Mouse (Mus musculus) hindlimb bud, embryonic 11.5 days (tissue): ENCODE measurements around the gene Lce1e.
"Not testable (repeated sequence)": the region's sequence is repeated elsewhere in the genome, so short reads cannot be mapped to it uniquely, and the experiment has no call there.

Experiments
- DNase-seq: peaks from one replicate; pipeline ENCODE4 v3.0.0-alpha.2; 2012; ENCODE audit warnings: low read depth, low spot score; ENCODE audit errors: extremely low spot score

Gene Lce1e

DNA sequence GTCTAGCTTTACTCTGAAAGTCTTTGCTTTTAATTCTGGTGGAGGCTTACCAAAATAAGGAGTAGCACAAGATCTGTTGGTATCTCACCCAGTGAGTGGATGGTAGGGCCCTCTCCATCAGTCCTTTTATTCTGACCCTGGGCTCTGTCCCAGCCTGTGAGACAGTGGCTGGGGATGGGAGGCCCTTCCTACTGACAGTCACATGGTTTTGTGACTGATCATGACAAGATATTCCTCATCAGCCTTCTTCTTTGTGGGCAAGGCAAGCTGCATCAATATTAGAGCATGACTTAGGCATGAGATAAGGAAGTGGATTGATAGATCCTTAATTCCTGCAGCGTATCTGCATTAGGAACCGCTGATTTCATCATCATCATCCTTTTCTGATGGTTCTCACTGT lies at the start of gene Lce1e:
TSS of gene Lce1e (minus strand) at position 101 of the 400 bp plus-strand sequence.
- DNase-seq: no peak

DNA sequence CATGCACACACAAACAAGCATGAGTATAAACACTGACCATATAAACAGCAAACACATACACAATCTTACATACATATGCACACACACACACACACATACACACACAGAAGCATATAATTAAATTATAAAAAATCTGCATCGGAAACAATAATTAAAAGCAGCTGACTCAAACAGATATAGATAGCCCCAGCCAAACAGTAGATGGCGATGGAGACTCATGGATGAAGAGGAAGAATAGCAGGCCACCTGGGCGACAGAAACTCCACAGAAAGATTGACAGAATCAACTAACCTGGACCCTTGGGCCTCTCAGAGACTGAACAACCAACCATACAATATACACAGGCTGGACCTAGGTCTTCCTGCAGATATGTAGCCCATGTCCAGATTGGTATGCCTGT lies 44.3 kb upstream of the Lce1e start:
- no peak for DNase-seq

DNA sequence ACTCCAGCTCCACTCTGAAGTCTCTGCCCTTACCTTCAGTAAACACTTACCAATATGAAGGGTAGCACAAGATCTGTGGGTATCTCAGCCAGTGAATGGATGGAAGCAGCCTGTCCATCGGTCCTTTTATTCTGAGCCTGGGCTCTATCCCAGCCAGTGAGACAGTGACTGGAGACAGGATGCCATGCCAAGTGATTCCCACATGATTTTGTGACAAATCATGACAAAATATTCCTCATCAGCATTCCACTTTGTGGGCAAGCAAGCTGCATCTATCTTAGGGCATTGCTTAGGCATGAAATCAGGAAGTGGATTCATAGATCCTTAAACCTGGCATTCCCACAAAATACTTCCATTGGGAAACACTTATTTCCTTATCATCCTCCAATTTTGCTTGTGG lies 43.4 kb upstream of the Lce1e start, which contains the start of gene Lce1g:
TSS of gene Lce1g (minus strand) at position 101 of the 400 bp plus-strand sequence.
- no peak for DNase-seq

DNA sequence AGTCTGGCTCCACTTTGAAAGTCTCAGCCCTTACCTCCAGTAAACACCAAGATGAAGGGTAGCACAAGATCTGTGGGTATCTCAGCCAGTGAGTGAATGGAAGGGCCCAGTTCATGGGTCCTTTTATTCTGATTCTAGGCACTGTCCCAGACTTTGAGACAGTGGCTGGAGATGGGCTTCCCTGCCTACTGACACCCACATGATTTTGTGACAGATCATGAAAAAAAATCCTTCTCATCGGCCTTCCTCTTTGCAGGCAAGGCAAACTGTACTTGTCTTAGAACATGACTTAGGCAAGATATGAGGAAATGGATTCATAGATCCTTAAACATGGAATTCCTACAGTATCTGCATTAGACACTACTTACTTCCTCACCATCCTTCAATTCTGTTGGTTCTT lies 30.1 kb upstream of the Lce1e start, which contains the start of gene Gm38119:
TSS of gene Gm38119 (minus strand) at position 101 of the 400 bp plus-strand sequence.
- DNase-seq: no peak

DNA sequence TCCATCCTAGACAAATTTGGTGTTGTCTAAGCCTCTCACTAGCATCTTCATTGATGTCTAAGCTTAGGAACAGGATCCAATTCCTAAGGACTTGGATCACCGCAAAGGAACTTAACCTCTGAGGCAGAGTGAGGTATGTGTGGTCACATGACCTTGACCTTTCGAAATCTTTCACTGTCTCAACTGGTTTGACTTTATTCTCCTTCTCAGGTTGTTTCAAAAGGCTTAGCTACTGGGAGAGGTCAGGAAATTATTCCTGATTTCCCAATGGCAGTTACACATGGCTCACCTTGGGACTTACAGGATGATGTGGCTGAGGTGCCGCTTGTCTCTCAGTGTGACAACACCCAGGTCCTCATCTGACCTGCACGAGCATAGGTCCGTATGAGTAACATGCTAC lies 13.8 kb upstream of the Lce1e start:
- no peak for DNase-seq

DNA sequence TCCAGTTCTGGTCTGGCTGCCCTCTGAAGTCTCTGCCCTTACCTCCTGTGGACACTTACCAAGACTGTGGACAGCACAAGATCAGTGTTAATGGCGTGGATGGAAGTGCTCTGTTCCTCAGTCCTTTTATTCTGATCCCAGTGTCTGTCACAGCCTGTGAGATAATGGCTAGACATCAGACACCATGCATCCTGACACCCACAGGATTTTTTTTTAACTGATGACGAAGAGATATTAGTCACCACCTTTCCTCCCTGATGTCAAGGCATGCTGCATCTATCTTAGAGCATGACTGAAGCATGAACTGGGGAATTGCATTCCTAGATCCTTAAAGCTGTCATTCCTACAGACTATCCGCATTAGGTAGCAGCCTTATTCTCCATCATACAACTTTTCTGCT lies 11.4 kb upstream of the Lce1e start, which contains the start of gene Lce1f:
TSS of gene Lce1f (minus strand) at position 101 of the 400 bp plus-strand sequence.
- no peak for DNase-seq

DNA sequence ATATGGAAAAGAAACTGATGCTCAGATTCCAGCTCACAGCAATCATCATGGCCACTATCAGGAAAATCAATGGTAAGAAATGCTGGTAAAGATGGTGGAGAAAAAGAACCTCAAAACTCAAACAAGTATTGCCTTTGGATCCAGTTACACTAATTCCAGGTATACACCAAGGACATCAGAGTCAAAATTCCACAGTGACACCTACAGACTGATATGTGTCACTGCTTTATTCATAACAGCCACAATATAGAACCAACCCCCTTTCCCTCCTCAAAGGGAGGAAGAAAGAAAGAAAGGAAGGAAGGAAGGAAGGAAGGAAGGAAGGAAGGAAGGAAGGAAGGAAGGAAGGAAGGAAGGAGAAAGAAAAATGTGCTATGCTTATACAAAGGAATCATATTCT lies 6.2 kb upstream of the Lce1e start:
- DNase-seq: no peak

DNA sequence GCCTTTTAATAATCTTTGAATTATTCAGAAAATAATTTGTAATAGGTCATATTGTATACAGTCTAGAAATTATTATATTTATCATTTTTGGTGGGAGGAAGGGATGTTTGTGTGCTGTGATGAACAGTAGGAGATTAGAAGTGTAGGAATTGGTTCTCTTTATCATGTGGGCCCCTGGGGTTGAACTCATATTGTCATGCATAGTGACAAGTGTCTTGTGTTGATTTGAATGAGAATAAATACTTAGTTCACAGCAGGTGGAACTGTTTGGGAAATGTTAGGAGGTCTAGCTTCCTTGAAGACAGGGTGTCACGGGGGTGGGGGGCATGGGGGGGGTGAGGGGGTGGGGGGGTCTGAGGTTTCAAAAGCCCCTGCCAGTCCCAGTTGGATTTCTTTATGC lies 14.3 kb downstream of the Lce1e start:
- DNase-seq: no peak

DNA sequence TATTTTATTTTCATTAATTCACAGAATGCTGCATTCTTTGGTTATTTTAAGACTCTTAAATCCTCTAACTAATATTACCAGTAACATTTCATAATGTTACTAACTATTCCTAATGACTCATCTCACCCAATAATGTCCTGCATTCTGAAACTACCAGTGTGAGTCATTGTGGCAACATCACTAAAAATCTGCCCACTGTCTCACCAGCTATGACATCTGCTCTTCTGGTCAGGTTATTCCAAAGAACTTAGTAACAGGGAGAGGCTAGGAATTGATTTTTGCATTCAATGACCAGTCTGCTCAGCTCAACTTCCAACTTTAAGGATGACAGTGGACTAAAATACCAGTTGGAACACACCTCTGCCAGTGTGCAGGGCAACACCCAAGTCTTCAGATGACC lies 17.2 kb downstream of the Lce1e start:
- no peak for DNase-seq

DNA sequence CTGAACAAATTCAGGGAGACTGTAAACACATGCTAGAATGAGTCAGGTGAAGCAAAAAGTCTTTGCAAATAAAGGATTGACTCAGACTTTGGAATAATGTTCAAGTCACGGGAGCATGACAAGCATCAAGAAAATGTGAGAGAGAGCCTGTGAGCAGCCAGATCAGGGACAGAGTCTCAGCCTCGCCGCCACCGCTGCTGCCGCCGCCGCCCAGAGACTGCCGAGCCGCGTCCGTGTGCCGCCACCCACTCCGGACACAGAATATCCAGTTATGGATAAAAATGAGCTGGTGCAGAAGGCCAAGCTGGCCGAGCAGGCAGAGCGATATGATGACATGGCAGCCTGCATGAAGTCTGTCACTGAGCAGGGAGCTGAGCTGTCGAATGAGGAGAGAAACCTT lies 19.7 kb downstream of the Lce1e start:
- not testable (repeated sequence) for DNase-seq

DNA sequence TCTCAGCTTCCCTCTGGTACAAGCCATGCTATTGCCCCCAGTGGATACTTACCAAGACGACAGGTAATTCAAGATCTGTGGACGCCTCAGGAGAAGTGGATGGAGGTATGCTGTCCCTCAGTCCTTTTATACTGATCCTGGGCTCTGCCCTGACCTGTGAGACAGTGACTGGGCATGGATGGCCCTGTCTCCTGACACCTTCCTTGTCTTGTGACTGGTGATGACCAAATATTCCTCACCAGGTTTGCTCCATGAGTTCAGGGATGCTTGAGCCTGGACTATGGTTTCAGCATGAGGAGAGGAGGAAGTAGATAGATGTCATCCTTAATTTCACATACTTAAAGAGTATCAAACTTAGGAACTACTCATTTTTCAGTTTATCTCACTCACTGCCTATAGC lies 21.8 kb downstream of the Lce1e start, which contains the start of gene Lce1d:
TSS of gene Lce1d (minus strand) at position 101 of the 400 bp plus-strand sequence.
- no peak for DNase-seq

DNA sequence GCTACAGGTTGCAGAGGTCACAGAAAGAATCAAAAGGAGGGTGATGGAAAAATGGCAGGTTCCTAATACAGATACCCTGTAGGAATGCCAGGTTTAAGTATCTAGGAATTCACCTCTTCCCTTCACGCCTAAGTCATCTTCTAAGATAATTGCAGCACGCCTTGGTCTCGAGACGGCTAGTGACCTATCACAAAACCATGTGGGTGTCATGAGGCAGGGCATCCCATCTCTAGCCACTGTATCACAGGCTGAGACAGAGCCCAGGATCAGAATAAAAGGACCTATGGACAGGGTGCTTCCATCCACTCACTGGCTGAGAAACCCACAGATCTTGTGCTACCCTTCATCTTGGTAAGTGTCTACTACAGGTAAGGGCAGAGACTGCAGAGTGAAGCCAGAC lies 29.9 kb downstream of the Lce1e start, which contains the start of gene Lce1c:
TSS of gene Lce1c (plus strand) at position 301 of the 400 bp plus-strand sequence.
- no peak for DNase-seq

DNA sequence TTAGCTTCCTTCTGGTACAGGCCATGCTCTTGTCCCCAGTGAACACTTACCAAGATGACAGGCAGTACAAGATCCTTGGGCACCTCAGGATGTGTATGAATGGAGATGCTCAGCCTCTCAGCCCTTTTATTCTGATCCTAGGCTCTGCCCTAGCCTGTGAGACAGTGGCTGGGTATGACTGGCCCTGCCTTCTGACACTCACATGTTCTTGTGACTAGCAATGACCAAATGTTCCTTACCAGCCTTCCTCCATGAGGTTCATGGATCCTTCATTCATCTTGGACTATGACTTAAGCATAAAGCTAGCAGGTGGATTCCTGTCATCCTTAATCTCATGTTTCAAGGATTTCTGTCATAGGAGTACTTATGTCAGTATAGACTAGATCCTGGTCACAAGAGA lies 38.7 kb downstream of the Lce1e start, which contains the start of gene Lce1a2:
TSS of gene Lce1a2 (minus strand) at position 101 of the 400 bp plus-strand sequence.
- DNase-seq: no peak
